Mouse (Mus musculus): ENCODE results near the gene Ralgds. TPM values are rescaled to one million over a fixed set of nuclear protein-coding genes. Genes with fewer than 3 reads are reported as not detected.
"Not testable (repeated sequence)": the region's sequence is repeated elsewhere in the genome, so short reads cannot be mapped to it uniquely, and the experiment has no call there.

The Ralgds gene
- polyA plus RNA-seq, 1 experiment: 36.6 TPM

- 98% methylated on average over 14 of the region's 14 CpGs for WGBS
- no peaks in the 10 kb centered on the region for H3K27me3 ChIP-seq (ENCODE audit: control insufficient read depth, insufficient read depth, low read length)
- TF ChIP-seq CTCF (IDR thresholded peaks at IDR 0.05; ENCODE audit: extremely low read depth, insufficient read depth, insufficient read length, insufficient replicate concordance): no peak
- no peak for TF ChIP-seq POLR2A (IDR thresholded peaks at IDR 0.05; ENCODE audit: low read depth, low read length)
Measured at GRCm38 (mm10) chr2:28469461-28469860, 43.5 kb upstream of the Ralgds start.

DNA sequence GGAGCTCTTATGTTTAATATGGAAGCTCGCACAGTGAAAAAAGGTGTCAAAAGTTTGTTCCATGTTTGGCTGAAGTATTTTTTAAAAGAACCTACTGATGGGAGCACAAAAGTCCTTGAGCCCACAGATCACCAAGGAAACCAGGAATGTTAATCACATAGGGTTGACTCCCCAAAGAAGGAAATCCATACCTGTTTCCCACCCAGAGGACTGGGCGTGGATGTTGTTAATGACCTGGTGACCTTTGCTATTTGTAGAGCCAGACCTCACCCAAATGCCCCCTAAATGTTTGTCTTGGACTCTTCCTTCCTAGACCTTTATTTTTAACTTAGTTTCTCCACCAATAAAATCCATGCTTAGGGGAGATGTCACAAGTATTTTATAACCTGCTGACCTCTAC is 42.3 kb upstream of the Ralgds start:
- H3K4me1 ChIP-seq (ENCODE audit: control insufficient read depth, insufficient read depth, insufficient read length): peaks cover 6% of the 10 kb centered on the region; the same call in 1 of the 2 replicates
- 90% methylated on average over 2 of the region's 2 CpGs for WGBS

More at GRCm38 (mm10) chr2:28469461-28469860, 43.5 kb upstream of the Ralgds start:
- no peak for DNase-seq (ENCODE audit: low read depth in 1 of 2, low spot score in 2 of 2)
- no peak overlapping the region for H3K27ac ChIP-seq (ENCODE audit: insufficient read depth, low read length)
- peaks cover 8% of the 10 kb centered on the region for H3K36me3 ChIP-seq (ENCODE audit: control insufficient read depth, insufficient read depth, low read length)
- H3K4me1 ChIP-seq (ENCODE audit: control insufficient read depth, insufficient read depth, insufficient read length): peaks cover 6% of the 10 kb centered on the region; the same call in 1 of the 2 replicates
- H3K4me3 ChIP-seq (ENCODE audit: extremely low read depth, insufficient read depth, insufficient read length): no peak overlapping the region

GRCm38 (mm10) chr2:28472011-28472410 is 40.9 kb upstream of the Ralgds start:
- H3K4me3 ChIP-seq (ENCODE audit: extremely low read depth, insufficient read depth, insufficient read length); H3K4me1 ChIP-seq (ENCODE audit: control insufficient read depth, insufficient read depth, insufficient read length); DNase-seq (ENCODE audit: low read depth in 1 of 2, low spot score in 2 of 2); H3K27me3 ChIP-seq (ENCODE audit: control insufficient read depth, insufficient read depth, low read length); H3K36me3 ChIP-seq (ENCODE audit: control insufficient read depth, insufficient read depth, low read length); H3K27ac ChIP-seq (ENCODE audit: insufficient read depth, low read length): not testable (repeated sequence)
- 91% methylated on average over 8 of the region's 8 CpGs for WGBS

More for the DNA sequence above, 42.3 kb upstream of the Ralgds start:
- Histone ChIP-seq H3K4me3 (ENCODE audit: extremely low read depth, insufficient read depth, insufficient read length) (no peak overlapping the region), H3K27ac (ENCODE audit: insufficient read depth, low read length) (no peak overlapping the region), H3K36me3 (ENCODE audit: control insufficient read depth, insufficient read depth, low read length) (peaks cover 8% of the 10 kb centered on the region), H3K27me3 (ENCODE audit: control insufficient read depth, insufficient read depth, low read length) (no peaks in the 10 kb centered on the region)
- no peak for DNase-seq (ENCODE audit: low read depth in 1 of 2, low spot score in 2 of 2)
- TF ChIP-seq POLR2A (IDR thresholded peaks at IDR 0.05; ENCODE audit: low read depth, low read length) (no peak), CTCF (IDR thresholded peaks at IDR 0.05; ENCODE audit: extremely low read depth, insufficient read depth, insufficient read length, insufficient replicate concordance) (no peak)

GRCm38 (mm10) chr2:28477993-28478392 is 34.9 kb upstream of the Ralgds start:
- H3K4me3 ChIP-seq (ENCODE audit: extremely low read depth, insufficient read depth, insufficient read length); H3K4me1 ChIP-seq (ENCODE audit: control insufficient read depth, insufficient read depth, insufficient read length); H3K27ac ChIP-seq (ENCODE audit: insufficient read depth, low read length); H3K27me3 ChIP-seq (ENCODE audit: control insufficient read depth, insufficient read depth, low read length); DNase-seq (ENCODE audit: low read depth in 1 of 2, low spot score in 2 of 2); H3K36me3 ChIP-seq (ENCODE audit: control insufficient read depth, insufficient read depth, low read length): not testable (repeated sequence)
- WGBS: 87% methylated on average over 5 of the region's 5 CpGs

DNA sequence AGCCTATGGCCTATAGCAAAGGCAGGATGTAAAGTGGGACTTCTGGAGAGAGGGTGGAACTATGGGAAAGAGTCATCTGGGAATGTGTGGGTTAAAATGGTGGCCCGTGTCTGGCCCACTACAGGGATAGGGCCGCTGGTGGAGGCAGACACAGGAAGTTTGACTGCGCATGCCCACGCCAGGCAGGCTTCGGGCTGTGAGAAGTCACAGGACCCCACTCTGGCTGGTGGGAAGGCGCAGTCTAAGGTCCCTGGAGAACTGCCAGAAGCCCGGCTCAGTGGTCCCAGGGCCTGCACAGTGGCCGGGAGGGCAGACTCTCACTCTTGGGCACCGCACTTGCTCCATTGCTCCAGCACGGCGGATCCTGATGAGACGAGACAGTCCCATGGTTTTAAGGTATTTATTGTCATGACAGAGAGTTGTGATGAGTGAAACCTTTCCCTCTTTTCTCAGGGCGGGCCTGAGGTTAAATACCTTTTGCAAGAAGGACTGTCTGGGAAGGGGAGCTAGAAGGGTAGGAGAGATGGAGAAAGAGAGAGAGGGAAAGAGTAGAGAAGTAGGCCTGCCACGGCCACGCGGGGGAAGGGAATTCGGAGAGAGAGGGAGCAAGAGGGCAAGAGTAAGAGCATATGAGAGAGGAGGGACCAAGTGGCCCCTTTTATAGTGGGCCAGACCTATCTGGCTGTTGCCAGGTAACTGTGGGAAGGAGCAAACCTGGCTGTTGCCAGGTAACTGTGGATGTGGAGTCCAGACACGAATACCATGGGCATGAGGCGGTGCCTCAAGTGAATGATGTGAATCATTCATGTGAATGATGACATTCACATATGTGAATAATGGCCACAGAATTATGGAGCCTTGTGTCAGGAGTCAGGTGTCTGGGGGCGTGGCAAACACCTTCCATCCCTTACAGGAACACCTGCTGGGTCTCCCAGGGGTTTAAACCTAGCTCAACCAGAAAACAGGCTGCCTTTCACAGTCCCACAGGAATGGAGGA is 33.4 kb upstream of the Ralgds start:
- Histone ChIP-seq H3K27ac (ENCODE audit: insufficient read depth, low read length) (no peak overlapping the region), H3K4me1 (ENCODE audit: control insufficient read depth, insufficient read depth, insufficient read length) (no peaks in the 10 kb centered on the region), H3K4me3 (ENCODE audit: extremely low read depth, insufficient read depth, insufficient read length) (peak overlapping the region; percentile 30; the same call in 1 of the 2 replicates), H3K27me3 (ENCODE audit: control insufficient read depth, insufficient read depth, low read length) (no peaks in the 10 kb centered on the region), H3K36me3 (ENCODE audit: control insufficient read depth, insufficient read depth, low read length) (no peaks in the 10 kb centered on the region)
- TF ChIP-seq CTCF (IDR thresholded peaks at IDR 0.05; ENCODE audit: extremely low read depth, insufficient read depth, insufficient read length, insufficient replicate concordance) (no peak), POLR2A (IDR thresholded peaks at IDR 0.05; ENCODE audit: low read depth, low read length) (no peak)
- no peak for DNase-seq (ENCODE audit: low read depth in 1 of 2, low spot score in 2 of 2)
- WGBS: 82% methylated on average over 20 of the region's 20 CpGs

DNA sequence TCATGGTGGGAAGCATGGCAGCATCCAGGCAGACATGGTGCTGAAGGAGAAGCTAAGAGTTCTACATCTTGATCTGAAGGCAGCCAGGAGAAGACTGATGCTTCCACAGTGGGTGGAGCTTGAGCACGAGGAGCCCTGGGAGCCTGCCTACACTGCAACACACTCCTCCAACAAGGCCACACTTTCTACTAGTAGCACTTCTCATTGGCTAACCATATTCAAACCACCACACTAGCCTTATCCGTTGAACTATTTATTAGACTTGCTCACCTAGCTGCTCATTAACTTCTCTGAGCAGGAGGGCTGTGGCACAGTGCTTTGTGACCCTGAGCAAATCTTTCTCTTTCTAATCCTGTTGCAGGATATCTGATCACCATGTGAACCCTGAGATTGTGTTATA is 29.1 kb upstream of the Ralgds start:
- Histone ChIP-seq H3K4me1 (ENCODE audit: control insufficient read depth, insufficient read depth, insufficient read length) (no peaks in the 10 kb centered on the region), H3K27me3 (ENCODE audit: control insufficient read depth, insufficient read depth, low read length) (no peaks in the 10 kb centered on the region), H3K36me3 (ENCODE audit: control insufficient read depth, insufficient read depth, low read length) (no peaks in the 10 kb centered on the region), H3K27ac (ENCODE audit: insufficient read depth, low read length) (no peak overlapping the region), H3K4me3 (ENCODE audit: extremely low read depth, insufficient read depth, insufficient read length) (no peak overlapping the region)
- WGBS: 67% methylated on average over 2 of the region's 2 CpGs
- DNase-seq (ENCODE audit: low read depth in 1 of 2, low spot score in 2 of 2): no peak
- no peak for TF ChIP-seq POLR2A (IDR thresholded peaks at IDR 0.05; ENCODE audit: low read depth, low read length)
- no peak for TF ChIP-seq CTCF (IDR thresholded peaks at IDR 0.05; ENCODE audit: extremely low read depth, insufficient read depth, insufficient read length, insufficient replicate concordance)

DNA sequence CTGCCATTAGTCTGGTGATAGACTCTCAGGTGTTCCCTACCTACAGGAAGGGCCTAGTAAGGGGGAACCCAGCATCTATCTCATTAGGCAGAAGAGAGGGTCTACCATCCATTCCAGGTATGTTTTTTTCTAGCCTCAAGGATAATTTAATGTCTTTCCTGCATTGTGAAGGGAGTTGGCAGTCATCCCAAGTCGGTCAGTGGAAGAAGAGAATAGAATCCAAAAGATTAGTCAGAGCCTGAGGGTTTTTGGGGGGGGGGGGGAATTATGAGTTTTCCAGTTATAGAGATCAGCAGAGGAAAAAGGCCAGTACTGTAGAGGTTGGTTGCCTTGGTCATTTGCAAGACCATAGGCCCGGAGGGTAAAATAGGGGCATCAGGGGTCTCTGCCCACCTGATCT is 18.4 kb upstream of the Ralgds start:
- H3K4me1 ChIP-seq (ENCODE audit: control insufficient read depth, insufficient read depth, insufficient read length): no peaks in the 10 kb centered on the region; the same call in 1 of the 2 replicates
- no peaks in the 10 kb centered on the region for H3K36me3 ChIP-seq (ENCODE audit: control insufficient read depth, insufficient read depth, low read length)
- no peak overlapping the region for H3K4me3 ChIP-seq (ENCODE audit: extremely low read depth, insufficient read depth, insufficient read length)
- H3K27ac ChIP-seq (ENCODE audit: insufficient read depth, low read length): no peak overlapping the region
- TF ChIP-seq POLR2A (IDR thresholded peaks at IDR 0.05; ENCODE audit: low read depth, low read length) (no peak), CTCF (IDR thresholded peaks at IDR 0.05; ENCODE audit: extremely low read depth, insufficient read depth, insufficient read length, insufficient replicate concordance) (no peak)
- H3K27me3 ChIP-seq (ENCODE audit: control insufficient read depth, insufficient read depth, low read length): no peaks in the 10 kb centered on the region
- DNase-seq (ENCODE audit: low read depth in 1 of 2, low spot score in 2 of 2): no peak
- 87% methylated on average over 2 of the region's 2 CpGs for WGBS

Data from spleen, adult 2 months (tissue).